Mouse (Mus musculus) kidney, adult 2 months (tissue): ENCODE data around the gene Rnf150. TPM values are rescaled to one million over a fixed set of nuclear protein-coding genes. Genes with fewer than 3 reads are reported as not detected.

Source experiments
- DNase-seq: peaks from one replicate; pipeline ENCODE4 v3.0.0; 2021
- H3K27ac ChIP-seq: fragments of 200-500 bp; 2 replicates; pipeline ENCODE4 v1.5.1; 2012; ENCODE audit warnings: low read depth, low read length, control low read depth, inconsistent platforms; ENCODE audit not compliant: insufficient read depth
- H3K27me3 ChIP-seq: fragments of 200-500 bp; replicated peaks from 2 replicates; pipeline ENCODE4 v1.6.1; 2012; ENCODE audit warnings: mild to moderate bottlenecking, moderate library complexity, low read length, inconsistent platforms; ENCODE audit not compliant: control insufficient read depth, insufficient read depth
- H3K36me3 ChIP-seq: fragments of 200-500 bp; 2 replicates; pipeline ENCODE4 v1.6.1; 2012; ENCODE audit warnings: mild to moderate bottlenecking, moderate library complexity, low read length, inconsistent platforms; ENCODE audit not compliant: control insufficient read depth, insufficient read depth
- H3K4me1 ChIP-seq: fragments of 200-500 bp; 2 replicates; pipeline ENCODE4 v1.6.1; 2011; ENCODE audit warnings: low read length; ENCODE audit not compliant: control insufficient read depth, insufficient read depth
- H3K4me3 ChIP-seq: fragments of 200-500 bp; 2 replicates; pipeline ENCODE4 v1.5.1; 2011; ENCODE audit warnings: mild to moderate bottlenecking, low read depth, low read length, control low read depth; ENCODE audit not compliant: insufficient read depth
- CTCF ChIP-seq: fragments of 200-500 bp; conservative IDR thresholded peaks from 2 replicates; pipeline ENCODE4 v1.5.1; 2011; ENCODE audit warnings: low read depth, mild to moderate bottlenecking, control low read depth, low read length, moderate library complexity, mixed read lengths; ENCODE audit not compliant: insufficient read depth, insufficient read length
- POLR2A ChIP-seq: fragments of 200-500 bp; IDR thresholded peaks from one replicate; pipeline ENCODE4 v1.6.1; 2011; ENCODE audit warnings: low read depth, low read length, control low read depth
- WGBS: fragments of 180-500 bp; shearing (Covaris S2); methylation state at CpG from one replicate; pipeline ENCODE4 v1.1.7; 2018; 5-methylcytosine and 5-hydroxymethylcytosine counted together
- polyA plus RNA-seq: library from polyadenylated mRNA; depleted of rRNA; stranded (reverse); fragments of >200 nt; gene quantifications from 2 replicates; pipeline ENCODE4 v1.2.3, GENCODE M21; 2012

Gene Rnf150
- polyA plus RNA-seq, 1 experiment, result 1.6 TPM

- TF ChIP-seq POLR2A, result no peak
- no peak for TF ChIP-seq CTCF
- Histone ChIP-seq H3K4me1 (no peaks in the 10 kb centered on the region), H3K27me3 (no peaks in the 10 kb centered on the region), H3K27ac (no peak overlapping the region), H3K36me3 (no peaks in the 10 kb centered on the region), H3K4me3 (no peak overlapping the region)
- WGBS, result 75% methylated on average over 10 of the region's 10 CpGs
- DNase-seq, result no peak
Measured at GRCm38 (mm10) chr8:82889062-82889720, 26.0 kb downstream of the Rnf150 start.

- Histone ChIP-seq H3K27ac (no peak overlapping the region), H3K27me3 (no peaks in the 10 kb centered on the region), H3K4me1 (no peaks in the 10 kb centered on the region), H3K36me3 (no peaks in the 10 kb centered on the region), H3K4me3 (no peak overlapping the region)
- TF ChIP-seq CTCF, result no peak
- no peak for TF ChIP-seq POLR2A
- WGBS, result 73% methylated on average over 4 of the region's 4 CpGs
- no peak for DNase-seq
Measured at GRCm38 (mm10) chr8:82895091-82895490, 31.9 kb downstream of the Rnf150 start.

- H3K4me3 ChIP-seq, result no peak overlapping the region
- 92% methylated on average over 2 of the region's 2 CpGs for WGBS
- no peaks in the 10 kb centered on the region for H3K36me3 ChIP-seq
- no peak for DNase-seq
- H3K4me1 ChIP-seq, result no peaks in the 10 kb centered on the region
- TF ChIP-seq POLR2A, result no peak
- TF ChIP-seq CTCF, result no peak
- H3K27me3 ChIP-seq, result no peaks in the 10 kb centered on the region
- no peak overlapping the region for H3K27ac ChIP-seq
Measured at GRCm38 (mm10) chr8:82896796-82897195, 33.6 kb downstream of the Rnf150 start.

- H3K4me1 ChIP-seq, result no peaks in the 10 kb centered on the region
- H3K36me3 ChIP-seq, result no peaks in the 10 kb centered on the region
- no peak overlapping the region for H3K4me3 ChIP-seq
- no peaks in the 10 kb centered on the region for H3K27me3 ChIP-seq
- no peak for TF ChIP-seq CTCF
- no peak for TF ChIP-seq POLR2A
- no peak overlapping the region for H3K27ac ChIP-seq
- DNase-seq, result no peak
- 96% methylated on average over 3 of the region's 3 CpGs for WGBS
Measured at GRCm38 (mm10) chr8:82897628-82898458, 34.7 kb downstream of the Rnf150 start.

GRCm38 (mm10) chr8:82898459-82898841, 35.3 kb downstream of the Rnf150 start:
- H3K27ac ChIP-seq, result no peak overlapping the region
- no peaks in the 10 kb centered on the region for H3K27me3 ChIP-seq
- DNase-seq, result no peak
- TF ChIP-seq POLR2A (no peak), CTCF (no peak)
- 87% methylated on average over 8 of the region's 8 CpGs for WGBS
- H3K4me3 ChIP-seq, result no peak overlapping the region
- no peaks in the 10 kb centered on the region for H3K4me1 ChIP-seq
- no peaks in the 10 kb centered on the region for H3K36me3 ChIP-seq

- TF ChIP-seq CTCF, result no peak
- no peak for TF ChIP-seq POLR2A
Measured at GRCm38 (mm10) chr8:82900958-82901357, 37.8 kb downstream of the Rnf150 start.

GRCm38 (mm10) chr8:82901549-82902138, 38.5 kb downstream of the Rnf150 start:
- DNase-seq, result no peak
- Histone ChIP-seq H3K27me3 (no peaks in the 10 kb centered on the region), H3K27ac (no peak overlapping the region), H3K4me1 (no peaks in the 10 kb centered on the region), H3K36me3 (no peaks in the 10 kb centered on the region), H3K4me3 (no peak overlapping the region)
- no peak for TF ChIP-seq POLR2A
- TF ChIP-seq CTCF, result no peak
- 93% methylated on average over 12 of the region's 12 CpGs for WGBS

More at GRCm38 (mm10) chr8:82900958-82901357, 37.8 kb downstream of the Rnf150 start:
- Histone ChIP-seq H3K36me3 (no peaks in the 10 kb centered on the region), H3K27me3 (no peaks in the 10 kb centered on the region), H3K4me1 (no peaks in the 10 kb centered on the region), H3K27ac (no peak overlapping the region), H3K4me3 (no peak overlapping the region)
- WGBS, result 87% methylated on average over 4 of the region's 4 CpGs
- DNase-seq, result no peak
